Mouse (Mus musculus): ENCODE measurements around the gene Hpca. TPM values are rescaled to one million over a fixed set of nuclear protein-coding genes. Genes with fewer than 3 reads are reported as not detected.

The Hpca gene
- polyA plus RNA-seq, 2 experiments, result 0.94 to 2.1 TPM

DNA sequence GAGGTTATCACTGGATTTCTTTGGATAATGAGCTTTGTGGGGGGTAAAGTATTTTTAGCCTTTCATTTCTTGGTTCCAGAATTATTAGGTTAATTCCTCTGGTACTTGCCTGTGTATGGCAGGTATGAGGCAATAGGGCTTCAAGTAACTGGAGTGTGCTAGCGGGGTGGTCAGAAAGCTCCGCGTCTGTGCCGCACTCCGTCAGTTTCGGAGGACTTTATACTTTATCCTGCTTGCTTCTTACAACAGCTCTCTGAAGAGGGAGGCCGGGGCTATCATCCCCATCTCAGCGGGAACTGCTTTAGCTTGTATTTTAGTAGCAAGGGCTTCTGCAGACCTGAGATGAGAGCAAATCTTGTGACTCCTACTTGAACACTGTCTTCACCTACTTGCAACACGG lies 42.7 kb downstream of the Hpca start:
- H3K4me1 ChIP-seq (ENCODE audit: control insufficient read depth, insufficient read depth, low read length), result no peaks in the 10 kb centered on the region
- no peak overlapping the region for H3K4me3 ChIP-seq (replicated peaks; ENCODE audit: low read length)
- H3K4me2 ChIP-seq (replicated peaks; ENCODE audit: low read depth, low read length, severe bottlenecking), result no peak overlapping the region
- DNase-seq (ENCODE audit: low spot score) (no peak), ATAC-seq (ENCODE audit: low FRiP score, low read depth) (no peak)
- peaks cover 75% of the 10 kb centered on the region for H3K36me3 ChIP-seq (ENCODE audit: control insufficient read depth, insufficient read depth, low read length)
- WGBS, result 97% methylated on average over 9 of the region's 9 CpGs
- no peak overlapping the region for H3K27ac ChIP-seq (replicated peaks; ENCODE audit: low read depth, low read length)
- no peaks in the 10 kb centered on the region for H3K27me3 ChIP-seq (ENCODE audit: control insufficient read depth, insufficient read depth, low read length)
- H3K9me3 ChIP-seq (ENCODE audit: control insufficient read depth, low read length), result 0 out of 2 replicates have a peak, but pooled peaks cover 6% of the 10 kb centered on the region
- no peak overlapping the region for H3K9ac ChIP-seq (ENCODE audit: low read depth, low read length, severe bottlenecking)
- TF ChIP-seq POLR2A (IDR thresholded peaks at IDR 0.05; ENCODE audit: borderline replicate concordance, extremely low read depth, insufficient read depth, insufficient read length), result no peak

DNA sequence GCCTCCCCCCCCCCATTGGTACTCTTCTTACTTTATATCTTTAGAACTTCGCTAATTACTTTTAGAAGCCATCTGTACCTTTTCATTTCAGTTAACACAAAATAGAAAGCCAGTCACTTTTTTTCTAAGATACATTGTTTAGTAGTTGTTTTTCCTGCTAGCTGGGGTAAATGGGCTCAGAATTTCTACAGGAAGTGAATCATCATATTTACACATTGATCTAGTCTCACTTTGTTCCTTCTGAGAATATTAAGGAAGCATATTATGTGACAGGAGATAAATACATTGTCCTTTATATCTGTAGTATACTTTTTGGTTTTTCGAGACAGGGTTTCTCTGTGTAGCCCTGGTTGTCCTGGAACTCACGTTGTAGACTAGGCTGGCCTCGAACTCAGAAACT lies 53.0 kb downstream of the Hpca start:
- Histone ChIP-seq H3K36me3 (ENCODE audit: control insufficient read depth, insufficient read depth, low read length) (peaks cover 9% of the 10 kb centered on the region), H3K27me3 (ENCODE audit: control insufficient read depth, insufficient read depth, low read length) (no peaks in the 10 kb centered on the region), H3K4me2 (replicated peaks; ENCODE audit: low read depth, low read length, severe bottlenecking) (no peak overlapping the region), H3K9me3 (ENCODE audit: control insufficient read depth, low read length) (no peaks in the 10 kb centered on the region), H3K9ac (ENCODE audit: low read depth, low read length, severe bottlenecking) (no peak overlapping the region), H3K4me1 (ENCODE audit: control insufficient read depth, insufficient read depth, low read length) (no peaks in the 10 kb centered on the region), H3K27ac (replicated peaks; ENCODE audit: low read depth, low read length) (no peak overlapping the region), H3K4me3 (replicated peaks; ENCODE audit: low read length) (no peak overlapping the region)
- WGBS, result 92% methylated on average over 4 of the region's 4 CpGs
- DNase-seq (ENCODE audit: low spot score) (no peak), ATAC-seq (ENCODE audit: low FRiP score, low read depth) (no peak)
- no peak for TF ChIP-seq POLR2A (IDR thresholded peaks at IDR 0.05; ENCODE audit: borderline replicate concordance, extremely low read depth, insufficient read depth, insufficient read length)

DNA sequence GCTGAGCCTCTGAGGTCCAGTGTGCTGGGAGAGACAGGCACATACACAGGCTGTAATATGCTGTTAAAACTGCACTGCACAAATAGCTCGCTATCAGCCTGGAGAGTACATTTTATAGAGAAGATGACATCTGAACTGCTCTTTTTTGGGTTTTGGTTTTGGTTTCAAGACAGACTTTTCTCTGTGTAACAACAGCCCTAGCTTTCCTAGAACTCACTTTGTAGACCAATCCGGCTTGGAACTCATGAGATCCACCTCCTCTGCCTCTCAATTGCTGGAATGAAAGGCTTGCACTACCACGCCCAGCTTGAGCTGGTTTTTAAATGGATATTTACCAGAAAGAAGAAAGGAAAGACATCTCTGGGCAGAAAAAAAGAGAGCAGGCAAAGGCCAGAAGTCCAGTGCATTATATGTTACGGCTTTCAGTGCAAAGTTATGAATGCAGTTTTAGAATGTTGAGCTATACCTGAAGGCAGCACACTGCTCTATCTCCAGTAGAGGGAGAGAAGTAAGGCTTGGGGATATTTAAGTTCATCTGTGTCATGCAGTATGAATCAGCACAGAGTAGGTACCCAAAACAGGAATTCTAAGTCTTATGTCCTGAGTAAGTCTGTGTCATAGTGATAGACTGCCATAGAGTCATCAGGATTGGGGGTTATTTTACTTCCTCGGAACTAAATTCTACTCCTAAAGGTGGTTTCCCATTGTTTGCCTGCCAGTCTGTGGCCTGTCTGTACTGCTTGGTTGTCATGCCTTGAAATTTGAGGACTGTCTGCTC lies 54.0 kb downstream of the Hpca start:
- TF ChIP-seq POLR2A (IDR thresholded peaks at IDR 0.05; ENCODE audit: borderline replicate concordance, extremely low read depth, insufficient read depth, insufficient read length), result no peak
- ATAC-seq (ENCODE audit: low FRiP score, low read depth), result no peak
- H3K4me2 ChIP-seq (replicated peaks; ENCODE audit: low read depth, low read length, severe bottlenecking), result no peak overlapping the region
- no peaks in the 10 kb centered on the region for H3K36me3 ChIP-seq (ENCODE audit: control insufficient read depth, insufficient read depth, low read length)
- no peak overlapping the region for H3K9ac ChIP-seq (ENCODE audit: low read depth, low read length, severe bottlenecking)
- no peaks in the 10 kb centered on the region for H3K27me3 ChIP-seq (ENCODE audit: control insufficient read depth, insufficient read depth, low read length)
- WGBS, result 78% methylated on average over 5 of the region's 5 CpGs
- H3K9me3 ChIP-seq (ENCODE audit: control insufficient read depth, low read length), result no peaks in the 10 kb centered on the region
- H3K4me1 ChIP-seq (ENCODE audit: control insufficient read depth, insufficient read depth, low read length), result no peaks in the 10 kb centered on the region
- H3K4me3 ChIP-seq (replicated peaks; ENCODE audit: low read length), result no peak overlapping the region
- no peak overlapping the region for H3K27ac ChIP-seq (replicated peaks; ENCODE audit: low read depth, low read length)
- no peak for DNase-seq (ENCODE audit: low spot score)

DNA sequence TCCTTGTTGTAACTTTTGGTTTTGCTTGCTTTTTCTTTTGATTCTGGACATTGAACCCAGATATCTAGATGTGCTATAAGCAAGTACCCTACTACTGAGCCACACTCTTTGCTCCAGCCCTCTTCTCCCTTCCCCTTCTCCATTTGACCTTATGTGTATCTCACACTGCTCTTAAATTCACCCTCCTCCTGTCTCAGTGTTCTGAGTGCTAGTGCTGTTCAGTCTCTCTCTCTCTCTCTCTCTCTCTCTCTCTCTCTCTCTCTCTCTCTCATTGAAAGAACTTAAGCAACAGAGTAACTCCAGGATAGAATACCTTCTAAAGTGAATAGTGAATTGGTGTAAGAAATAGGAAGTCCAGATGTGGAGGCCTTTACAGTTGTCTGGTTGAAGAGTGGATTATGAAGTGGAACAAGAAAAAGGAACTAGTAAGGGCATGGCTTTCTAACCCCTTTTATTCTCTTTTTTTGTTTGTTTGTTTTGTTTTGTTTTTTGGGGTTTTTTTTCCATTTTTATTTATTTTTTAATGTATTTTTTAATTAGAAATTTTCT lies 56.1 kb downstream of the Hpca start:
- no peaks in the 10 kb centered on the region for H3K9me3 ChIP-seq (ENCODE audit: control insufficient read depth, low read length)
- no peak overlapping the region for H3K4me3 ChIP-seq (replicated peaks; ENCODE audit: low read length)
- no peaks in the 10 kb centered on the region for H3K4me1 ChIP-seq (ENCODE audit: control insufficient read depth, insufficient read depth, low read length)
- no peak overlapping the region for H3K9ac ChIP-seq (ENCODE audit: low read depth, low read length, severe bottlenecking)
- no peak for TF ChIP-seq POLR2A (IDR thresholded peaks at IDR 0.05; ENCODE audit: borderline replicate concordance, extremely low read depth, insufficient read depth, insufficient read length)
- no peak overlapping the region for H3K27ac ChIP-seq (replicated peaks; ENCODE audit: low read depth, low read length)
- H3K27me3 ChIP-seq (ENCODE audit: control insufficient read depth, insufficient read depth, low read length), result no peaks in the 10 kb centered on the region
- DNase-seq (ENCODE audit: low spot score), result no peak
- no peak for ATAC-seq (ENCODE audit: low FRiP score, low read depth)
- no peaks in the 10 kb centered on the region for H3K36me3 ChIP-seq (ENCODE audit: control insufficient read depth, insufficient read depth, low read length)
- H3K4me2 ChIP-seq (replicated peaks; ENCODE audit: low read depth, low read length, severe bottlenecking), result no peak overlapping the region

DNA sequence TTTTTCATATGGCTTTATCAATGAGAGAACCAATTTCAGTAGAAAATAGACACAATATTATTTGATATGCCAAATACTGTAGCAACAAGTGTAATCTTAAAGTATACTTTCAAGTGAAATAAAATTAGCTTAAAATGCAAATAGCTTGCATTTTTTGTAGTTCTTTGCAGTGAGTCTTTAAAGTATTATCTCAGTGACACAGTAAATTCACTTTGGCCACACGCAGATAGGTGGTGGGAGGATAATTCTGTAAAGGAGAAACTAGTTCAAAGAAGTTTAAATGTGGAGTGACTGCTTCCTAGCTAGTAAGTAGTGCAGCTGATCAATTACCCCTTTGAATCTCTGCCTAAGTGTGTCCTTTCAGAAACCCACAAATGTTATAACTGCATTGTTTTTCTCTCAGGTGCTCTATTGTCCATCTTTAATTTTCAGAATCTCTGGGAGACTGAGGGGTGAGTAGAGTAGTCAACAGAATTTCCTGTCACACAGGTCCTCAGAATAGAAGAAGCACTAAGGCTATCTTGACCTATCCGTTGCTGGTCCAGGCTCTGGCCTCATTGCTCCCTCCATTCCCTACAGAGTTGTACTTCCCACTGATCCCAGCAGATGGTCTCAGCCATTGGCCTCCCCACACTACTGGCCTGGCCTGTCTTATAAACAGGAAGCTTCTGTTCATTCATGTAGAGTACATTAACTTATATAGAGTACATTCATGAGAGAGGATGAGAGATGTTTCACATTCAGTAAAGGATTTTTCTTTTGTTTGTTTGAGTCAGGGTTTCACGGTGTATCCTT lies 59.4 kb downstream of the Hpca start:
- H3K27me3 ChIP-seq (ENCODE audit: control insufficient read depth, insufficient read depth, low read length), result no peaks in the 10 kb centered on the region
- H3K4me2 ChIP-seq (replicated peaks; ENCODE audit: low read depth, low read length, severe bottlenecking), result no peak overlapping the region

More for the DNA sequence above, 59.4 kb downstream of the Hpca start:
- ATAC-seq (ENCODE audit: low FRiP score, low read depth) (no peak), DNase-seq (ENCODE audit: low spot score) (no peak)
- Histone ChIP-seq H3K9ac (ENCODE audit: low read depth, low read length, severe bottlenecking) (no peak overlapping the region), H3K36me3 (ENCODE audit: control insufficient read depth, insufficient read depth, low read length) (no peaks in the 10 kb centered on the region), H3K4me3 (replicated peaks; ENCODE audit: low read length) (no peak overlapping the region), H3K27ac (replicated peaks; ENCODE audit: low read depth, low read length) (no peak overlapping the region), H3K4me1 (ENCODE audit: control insufficient read depth, insufficient read depth, low read length) (peaks cover 9% of the 10 kb centered on the region), H3K9me3 (ENCODE audit: control insufficient read depth, low read length) (no peaks in the 10 kb centered on the region)
- WGBS, result 85% methylated on average over 3 of the region's 3 CpGs
- no peak for TF ChIP-seq POLR2A (IDR thresholded peaks at IDR 0.05; ENCODE audit: borderline replicate concordance, extremely low read depth, insufficient read depth, insufficient read length)

Other genes starting within 250 kb of the Hpca start
- 9.2 and 12.3 TPM in 2 replicates for gene Trim62, start 238.5 kb downstream of the Hpca start, polyA plus RNA-seq (2012; rRNA removed)
- 9.2 and 10.0 TPM in 2 replicates for gene Trim62, start 238.5 kb downstream of the Hpca start, polyA plus RNA-seq (2014; fragmentation: Nextera tagmentation; extraction: Ambion mirVana)
- 30.7 and 32.8 TPM in 2 replicates for gene Azin2, start 159.6 kb downstream of the Hpca start, polyA plus RNA-seq (2012; rRNA removed)
- gene Azin2, start 159.6 kb downstream of the Hpca start, polyA plus RNA-seq (2014; fragmentation: Nextera tagmentation; extraction: Ambion mirVana), result 26.5 and 34.3 TPM in 2 replicates
- 94.7 and 127 TPM in 2 replicates for gene Ak2, start 130.1 kb downstream of the Hpca start, polyA plus RNA-seq (2012; rRNA removed)
- 153 and 165 TPM in 2 replicates for gene Ak2, start 130.1 kb downstream of the Hpca start, polyA plus RNA-seq (2014; fragmentation: Nextera tagmentation; extraction: Ambion mirVana)
- gene Rnf19b, start 63.8 kb downstream of the Hpca start, polyA plus RNA-seq (2012; rRNA removed), result 28.1 and 29.1 TPM in 2 replicates
- gene Rnf19b, start 63.8 kb downstream of the Hpca start, polyA plus RNA-seq (2014; fragmentation: Nextera tagmentation; extraction: Ambion mirVana), result 9.9 and 10.0 TPM in 2 replicates
- gene Tmem54, start 16.5 kb downstream of the Hpca start, polyA plus RNA-seq (2012; rRNA removed), result 8.8 and 9.9 TPM in 2 replicates
- 11.1 and 13.3 TPM in 2 replicates for gene Tmem54, start 16.5 kb downstream of the Hpca start, polyA plus RNA-seq (2014; fragmentation: Nextera tagmentation; extraction: Ambion mirVana)
- 32.8 and 32.9 TPM in 2 replicates for gene Fndc5, start 15.0 kb upstream of the Hpca start, polyA plus RNA-seq (2012; rRNA removed)
- 25.2 and 31.0 TPM in 2 replicates for gene Fndc5, start 15.0 kb upstream of the Hpca start, polyA plus RNA-seq (2014; fragmentation: Nextera tagmentation; extraction: Ambion mirVana)
- gene S100pbp, start 67.7 kb upstream of the Hpca start, polyA plus RNA-seq (2012; rRNA removed), result 59.9 and 67.7 TPM in 2 replicates
- gene S100pbp, start 67.7 kb upstream of the Hpca start, polyA plus RNA-seq (2014; fragmentation: Nextera tagmentation; extraction: Ambion mirVana), result 14.9 and 19.9 TPM in 2 replicates
- gene Yars, start 67.7 kb upstream of the Hpca start, polyA plus RNA-seq (2012; rRNA removed), result 37.7 and 50.3 TPM in 2 replicates
- 78.7 and 79.5 TPM in 2 replicates for gene Yars, start 67.7 kb upstream of the Hpca start, polyA plus RNA-seq (2014; fragmentation: Nextera tagmentation; extraction: Ambion mirVana)
- 17.1 and 22.5 TPM in 2 replicates for gene C77080, start 139.4 kb upstream of the Hpca start, polyA plus RNA-seq (2012; rRNA removed)
- gene C77080, start 139.4 kb upstream of the Hpca start, polyA plus RNA-seq (2014; fragmentation: Nextera tagmentation; extraction: Ambion mirVana), result 7.6 and 9.2 TPM in 2 replicates
- 3.9 and 5.3 TPM in 2 replicates for gene Sync, start 165.6 kb upstream of the Hpca start, polyA plus RNA-seq (2012; rRNA removed)
- gene Sync, start 165.6 kb upstream of the Hpca start, polyA plus RNA-seq (2014; fragmentation: Nextera tagmentation; extraction: Ambion mirVana), result 4.6 and 6.1 TPM in 2 replicates
- 112 and 128 TPM in 2 replicates for gene Rbbp4, start 213.3 kb upstream of the Hpca start, polyA plus RNA-seq (2012; rRNA removed)
- gene Rbbp4, start 213.3 kb upstream of the Hpca start, polyA plus RNA-seq (2014; fragmentation: Nextera tagmentation; extraction: Ambion mirVana), result 331 and 346 TPM in 2 replicates
- gene Zbtb8os, start 213.7 kb upstream of the Hpca start, polyA plus RNA-seq (2012; rRNA removed), result 26.4 and 36.6 TPM in 2 replicates
- gene Zbtb8os, start 213.7 kb upstream of the Hpca start, polyA plus RNA-seq (2014; fragmentation: Nextera tagmentation; extraction: Ambion mirVana), result 44.4 TPM in 2 replicates